Mouse (Mus musculus) adrenal gland (tissue): ENCODE data around the gene Atp6v1g2.

Experiments
- intact Hi-C: fragments of 180-260 bp; cut with DNase I; formaldehyde crosslinking; loops from one replicate; pipeline ENCODE4 v1.15.1; 2025

Gene Atp6v1g2

DNA sequence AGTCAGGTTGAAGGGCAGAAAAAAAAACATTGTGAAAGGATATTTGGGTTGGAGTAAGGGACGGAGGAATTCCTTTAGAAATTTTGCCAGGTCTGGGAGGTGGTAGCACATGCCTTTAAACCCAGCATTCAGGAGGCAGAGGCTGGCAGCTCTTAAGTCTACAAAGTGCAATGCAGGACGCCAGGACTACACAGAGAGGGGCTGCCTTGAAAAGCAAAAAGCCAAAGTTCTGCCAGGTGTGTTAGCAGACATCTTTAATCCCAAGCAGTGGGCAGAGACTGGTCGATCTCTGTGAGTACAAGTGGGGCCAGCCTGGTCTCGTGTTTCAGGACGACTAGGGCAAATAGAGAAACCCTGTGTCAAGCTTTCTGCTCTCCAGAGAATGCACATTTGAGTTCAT lies 18.5 kb downstream of the Atp6v1g2 start:
- intact Hi-C loops: no loop called here

GRCm38 (mm10) chr17:35252619-35253292 lies 19.3 kb downstream of the Atp6v1g2 start:
- intact Hi-C loops: no loop called here

- intact Hi-C loops: no loop called here
These were observed 20.0 kb downstream of the Atp6v1g2 start for GRCm38 (mm10) chr17:35253293-35254093.

DNA sequence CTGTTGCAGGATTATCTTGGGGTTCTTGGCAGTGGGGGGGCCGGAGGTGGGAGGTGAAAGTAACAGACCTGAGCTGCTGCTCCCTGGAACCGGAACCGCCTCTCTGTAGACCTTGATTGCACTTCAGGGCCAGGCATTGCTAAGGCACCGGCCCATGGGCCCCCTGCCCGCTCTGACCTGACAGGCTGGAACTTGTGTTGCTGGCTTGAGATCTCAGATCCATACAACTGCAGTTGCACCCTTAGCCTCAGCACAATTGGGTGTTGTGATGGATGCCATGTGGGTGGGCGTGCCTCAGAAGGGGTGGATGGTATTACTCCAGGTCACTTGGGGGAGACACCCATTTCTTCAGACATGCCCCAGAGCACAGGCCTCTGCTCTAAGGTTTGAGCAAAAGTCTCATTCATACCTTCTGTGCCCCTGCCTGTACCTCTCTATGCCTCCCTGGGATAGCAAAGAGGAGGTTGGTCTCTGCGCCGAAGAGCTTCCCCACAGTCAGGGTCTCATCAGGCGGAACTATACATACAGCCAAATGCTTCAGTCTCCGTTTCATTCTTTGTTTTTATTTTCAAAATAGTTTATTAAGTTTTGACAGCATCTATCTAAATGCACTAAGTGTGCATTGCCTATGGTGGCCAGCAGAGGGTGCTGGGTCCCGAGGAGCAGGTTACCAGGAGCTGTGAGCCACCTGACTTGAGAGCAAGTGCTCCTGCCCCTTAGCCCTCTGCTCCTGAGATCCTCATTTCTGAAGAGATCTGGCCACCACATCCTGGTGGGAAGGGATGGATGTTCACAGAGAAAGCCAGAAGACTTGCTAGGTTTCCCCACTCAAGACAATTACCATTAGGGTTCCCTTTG lies 21.0 kb downstream of the Atp6v1g2 start:
- intact Hi-C loops: no loop called here

DNA sequence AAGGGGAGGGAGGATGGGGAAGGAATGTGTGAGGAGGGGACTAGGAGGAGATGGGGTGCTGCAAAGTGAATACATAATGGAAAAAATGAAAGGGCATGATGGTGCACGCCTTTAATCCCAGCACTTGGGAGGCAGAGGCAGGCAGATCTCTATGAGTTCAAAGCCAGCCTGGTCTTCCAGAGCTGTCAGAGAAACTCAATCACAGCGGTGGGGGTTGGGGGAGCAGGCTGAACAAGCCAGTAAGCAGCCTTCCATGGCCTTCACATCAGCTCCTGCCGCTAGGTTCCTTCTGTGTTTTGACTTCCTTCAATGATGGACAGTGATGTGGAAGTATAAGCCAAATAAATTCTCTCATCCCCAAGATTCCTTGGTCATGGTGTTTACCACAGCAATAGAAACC lies 21.8 kb downstream of the Atp6v1g2 start:
- intact Hi-C loops: no loop called here

GRCm38 (mm10) chr17:35255704-35256103 lies 22.2 kb downstream of the Atp6v1g2 start:
- intact Hi-C loops: no loop called here

GRCm38 (mm10) chr17:35257378-35257777 lies 23.9 kb downstream of the Atp6v1g2 start:
- intact Hi-C loops: no loop called here

- intact Hi-C loops: loop anchor here (2.0 kb wide), 1 partner anchor 17 kb away; no protein-coding TSS in a partner anchor
These were observed 24.5 kb downstream of the Atp6v1g2 start for GRCm38 (mm10) chr17:35257824-35258491.

GRCm38 (mm10) chr17:35258492-35259478 lies 25.3 kb downstream of the Atp6v1g2 start:
- intact Hi-C loops: loop anchor here (2.0 kb wide), 1 partner anchor 16 kb away; no protein-coding TSS in a partner anchor

GRCm38 (mm10) chr17:35259621-35260020 lies 26.2 kb downstream of the Atp6v1g2 start:
- intact Hi-C loops: loop anchor here (2.0 kb wide), 1 partner anchor 15 kb away; no protein-coding TSS in a partner anchor

DNA sequence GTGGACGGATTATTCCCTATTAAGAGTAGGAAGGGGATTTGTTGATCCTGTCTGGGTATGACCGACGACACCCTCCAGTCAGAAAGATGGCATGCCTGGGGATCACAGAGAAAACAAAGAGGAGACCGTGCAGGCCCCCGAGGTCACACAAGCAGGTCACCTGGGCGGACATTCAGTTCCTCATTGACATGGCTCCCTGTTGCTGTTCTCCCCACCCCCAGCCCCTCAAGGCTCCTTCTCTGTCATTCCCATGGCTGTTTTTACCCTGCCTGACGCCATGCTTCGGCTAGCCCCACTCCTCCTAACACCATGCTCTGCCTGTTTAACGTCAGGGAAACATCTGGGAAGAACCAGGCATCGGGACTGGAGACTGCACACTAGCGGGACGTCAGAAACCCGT lies 28.2 kb downstream of the Atp6v1g2 start:
- intact Hi-C loops: no loop called here

GRCm38 (mm10) chr17:35262664-35263522 lies 29.4 kb downstream of the Atp6v1g2 start, which contains the start of gene H2-D1:
H2-D1 (plus strand) TSS chr17:35262730.
- intact Hi-C loops: no loop called here

DNA sequence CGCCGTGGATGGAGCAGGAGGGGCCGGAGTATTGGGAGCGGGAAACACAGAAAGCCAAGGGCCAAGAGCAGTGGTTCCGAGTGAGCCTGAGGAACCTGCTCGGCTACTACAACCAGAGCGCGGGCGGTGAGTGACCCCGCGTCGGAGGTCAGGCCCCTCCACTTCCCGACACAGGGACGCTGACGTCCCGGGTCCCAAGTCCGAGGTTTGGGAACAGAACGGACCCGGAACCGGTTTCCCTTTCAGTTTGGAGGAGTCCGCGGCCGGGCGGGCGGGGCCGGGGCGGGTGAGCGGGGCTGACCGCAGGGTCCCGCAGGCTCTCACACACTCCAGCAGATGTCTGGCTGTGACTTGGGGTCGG lies 30.0 kb downstream of the Atp6v1g2 start:
- intact Hi-C loops: no loop called here

DNA sequence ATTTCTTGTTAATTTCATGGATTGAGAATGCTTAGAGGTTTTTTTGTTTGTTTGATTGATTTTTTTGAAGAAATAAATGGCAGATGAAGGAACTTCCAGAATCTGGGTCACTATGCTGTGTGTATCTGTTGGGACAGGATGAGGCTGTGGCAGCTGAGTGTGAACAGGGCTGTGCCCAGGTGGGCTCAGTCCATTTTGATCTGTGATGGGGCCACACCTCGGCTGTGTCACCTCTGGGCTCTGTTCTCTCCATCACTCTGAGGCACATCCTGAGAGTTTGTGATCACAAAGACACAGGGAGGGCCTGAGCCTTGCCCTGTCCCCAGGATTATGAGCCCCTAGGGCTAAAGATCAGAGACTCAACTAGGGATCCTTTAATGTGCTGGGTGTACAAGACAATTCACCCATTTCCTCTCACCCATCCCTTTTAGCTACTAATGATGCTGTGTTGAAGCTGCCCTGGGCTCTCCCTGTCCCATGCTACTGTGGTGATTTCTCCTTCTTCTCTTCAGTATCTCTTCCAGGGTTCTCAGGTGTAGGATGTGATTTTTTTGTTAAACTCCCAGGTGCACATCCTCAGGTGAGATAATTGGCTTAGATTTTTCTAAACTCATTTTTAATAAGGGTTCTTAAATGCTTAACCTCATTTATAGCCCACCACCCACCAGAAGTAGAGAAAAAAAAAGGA lies 34.1 kb downstream of the Atp6v1g2 start:
- intact Hi-C loops: no loop called here

- intact Hi-C loops: loop anchor here (1.0 to 2.0 kb wide), 2 partner anchors 1274 to 1297 kb away; no protein-coding TSS in a partner anchor
These were observed 36.3 kb downstream of the Atp6v1g2 start for GRCm38 (mm10) chr17:35269653-35270347.

DNA sequence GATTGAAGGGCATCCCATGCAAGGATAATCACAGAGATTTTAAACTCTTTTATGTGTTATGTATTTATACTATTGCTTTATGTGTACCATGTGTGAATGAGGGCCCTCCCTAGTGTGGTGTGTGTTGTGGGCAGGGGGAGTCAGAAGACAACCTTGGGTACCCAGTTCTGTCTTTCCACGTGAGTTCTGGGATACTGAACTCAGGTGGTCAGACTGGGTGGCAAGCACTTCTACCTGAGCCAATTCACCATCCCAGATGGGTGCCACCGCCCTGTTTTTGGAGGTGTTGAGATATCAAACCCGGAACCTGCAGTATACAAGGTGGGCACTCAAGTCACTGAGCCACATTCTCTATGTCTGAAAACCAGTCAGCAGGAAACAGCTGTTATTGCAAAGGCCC lies 38.8 kb downstream of the Atp6v1g2 start:
- intact Hi-C loops: no loop called here

GRCm38 (mm10) chr17:35274770-35275169 lies 41.3 kb downstream of the Atp6v1g2 start:
- intact Hi-C loops: loop anchor here (2.0 kb wide), 1 partner anchor 16 kb away; no protein-coding TSS in a partner anchor
